Mouse (Mus musculus) myocyte (in vitro differentiated cells): ENCODE measurements at regions not wholly inside any gene's neighbourhood (a gene's known extent, or its start where the extent isn't known, plus 50 kb on each side); places are given as distances from the start of the nearest gene placed in this dataset.

ENCODE experiments used
- CEBPB ChIP-seq: IDR thresholded peaks from 2 replicates; pipeline ENCODE4 v1.6.1; 2011; ENCODE audit warnings: mild to moderate bottlenecking, moderate library complexity; ENCODE audit not compliant: poor library complexity, insufficient read depth, severe bottlenecking
- E2F4 ChIP-seq: IDR thresholded peaks from one replicate; pipeline ENCODE4 v1.6.1; 2011; ENCODE audit warnings: mild to moderate bottlenecking, control low read depth, moderate library complexity; ENCODE audit not compliant: insufficient read depth
- MAX ChIP-seq: IDR thresholded peaks from one replicate; pipeline ENCODE4 v1.6.1; 2011; ENCODE audit warnings: low read depth, mild to moderate bottlenecking, control low read depth
- MYOD1 ChIP-seq, 3 experiments: IDR thresholded peaks; one replicate each; pipeline ENCODE4 v1.6.1; 2011; ENCODE audit warnings: control low read depth in 2 of 3, low read depth in 2 of 3, mild to moderate bottlenecking in 2 of 3, moderate library complexity in 1 of 3; ENCODE audit not compliant: insufficient read length in 2 of 3, control insufficient read depth in 1 of 3
- MYOG ChIP-seq, 3 experiments: IDR thresholded peaks; one replicate each; pipeline ENCODE4 v1.6.1; 2011; ENCODE audit warnings: control low read depth in 2 of 3, low read depth in 2 of 3, mild to moderate bottlenecking in 2 of 3; ENCODE audit not compliant: insufficient read length in 2 of 3, control insufficient read depth in 1 of 3, insufficient read depth in 1 of 3
- POLR2A ChIP-seq: IDR thresholded peaks from one replicate; pipeline ENCODE4 v1.6.1; 2011; ENCODE audit warnings: low read depth, mild to moderate bottlenecking, control low read depth, moderate library complexity; ENCODE audit not compliant: insufficient read length
- POLR2AphosphoS2 ChIP-seq: IDR thresholded peaks from one replicate; pipeline ENCODE4 v1.6.1; 2011; ENCODE audit warnings: low read depth, control low read depth; ENCODE audit not compliant: insufficient read length
- REST ChIP-seq: IDR thresholded peaks from one replicate; pipeline ENCODE4 v1.6.1; 2011; ENCODE audit warnings: mild to moderate bottlenecking, control low read depth, moderate library complexity; ENCODE audit not compliant: insufficient read depth, insufficient read length
- SRF ChIP-seq: IDR thresholded peaks from one replicate; pipeline ENCODE4 v1.6.1; 2011; ENCODE audit warnings: low read depth; ENCODE audit not compliant: control insufficient read depth, insufficient read length
- TCF12 ChIP-seq: IDR thresholded peaks from one replicate; pipeline ENCODE4 v1.6.1; 2011; ENCODE audit warnings: mild to moderate bottlenecking, control low read depth; ENCODE audit not compliant: poor library complexity, insufficient read depth, severe bottlenecking
- TCF3 ChIP-seq: IDR thresholded peaks from one replicate; pipeline ENCODE4 v1.6.1; 2011; ENCODE audit warnings: low read depth, control low read depth; ENCODE audit not compliant: insufficient read length
- USF1 ChIP-seq: IDR thresholded peaks from one replicate; pipeline ENCODE4 v1.6.1; 2011; ENCODE audit warnings: low read depth, mild to moderate bottlenecking, control low read depth, moderate library complexity

- no peak for TF ChIP-seq MAX
- no peak for TF ChIP-seq POLR2A
- no peak for TF ChIP-seq E2F4
- no peak for TF ChIP-seq CEBPB
- no peak for TF ChIP-seq SRF
- TF ChIP-seq POLR2AphosphoS2, result no peak
- no peak for TF ChIP-seq USF1
- no peak for TF ChIP-seq MYOD1 (IDR thresholded peaks at IDR 0.05; ENCODE audit: control insufficient read depth in 1 of 3, insufficient read length in 2 of 3, low read depth in 2 of 3)
- no peak for TF ChIP-seq REST
- TF ChIP-seq TCF12, result no peak
- no peak for TF ChIP-seq MYOG (IDR thresholded peaks at IDR 0.05; ENCODE audit: control insufficient read depth in 1 of 3, insufficient read depth in 1 of 3, insufficient read length in 2 of 3, low read depth in 2 of 3)
- no peak for TF ChIP-seq TCF3
Observed at GRCm38 (mm10) chr1:148750806-148751205, 1210.3 kb downstream of the Pla2g4a start.
